Mouse (Mus musculus): ENCODE data around the gene Tnfsf9.

- TF ChIP-seq POLR2AphosphoS2 (IDR thresholded peaks at IDR 0.05; ENCODE audit: insufficient read length, low read depth) (no peak), E2F4 (IDR thresholded peaks at IDR 0.05; ENCODE audit: insufficient read depth) (no peak), POLR2A (IDR thresholded peaks at IDR 0.05; ENCODE audit: insufficient read length, low read depth) (no peak), REST (IDR thresholded peaks at IDR 0.05; ENCODE audit: insufficient read depth, insufficient read length) (no peak), MAX (IDR thresholded peaks at IDR 0.05; ENCODE audit: low read depth) (no peak), CEBPB (IDR thresholded peaks at IDR 0.05; ENCODE audit: insufficient read depth, poor library complexity, severe bottlenecking) (no peak), MYOG (IDR thresholded peaks at IDR 0.05; ENCODE audit: control insufficient read depth in 1 of 3, insufficient read depth in 1 of 3, insufficient read length in 2 of 3, low read depth in 2 of 3) (no peak), TCF12 (IDR thresholded peaks at IDR 0.05; ENCODE audit: insufficient read depth, poor library complexity, severe bottlenecking) (no peak), SRF (IDR thresholded peaks at IDR 0.05; ENCODE audit: control insufficient read depth, insufficient read length, low read depth) (no peak)
These were observed 2.8 kb upstream of the Tnfsf9 start for GRCm38 (mm10) chr17:57102276-57102675.
